Mouse (Mus musculus) lung, adult 2 months (tissue): ENCODE measurements around the gene Cd72. TPM values are rescaled to one million over a fixed set of nuclear protein-coding genes. Genes with fewer than 3 reads are reported as not detected.
A peak's percentile ranks its signal among the peaks of the same experiment; 100 is the strongest.

Experiments
- DNase-seq: peaks from one replicate; pipeline ENCODE4 v3.0.0; 2022
- H3K4me1 ChIP-seq: fragments of 200-500 bp; 2 replicates; pipeline ENCODE4 v1.6.1; 2011; ENCODE audit warnings: low read length; ENCODE audit not compliant: control insufficient read depth, insufficient read depth
- H3K4me3 ChIP-seq: fragments of 200-500 bp; replicated peaks from 2 replicates; pipeline ENCODE3; 2011; ENCODE audit warnings: low read depth, mild to moderate bottlenecking, control low read depth, low read length; ENCODE audit errors: extremely low read depth
- CTCF ChIP-seq: fragments of 200-500 bp; IDR thresholded peaks from 2 replicates; pipeline ENCODE4 v1.5.1; 2011; ENCODE audit warnings: mild to moderate bottlenecking, low read length, control low read depth; ENCODE audit not compliant: insufficient read depth
- POLR2A ChIP-seq: fragments of 200-500 bp; IDR thresholded peaks from 2 replicates; pipeline ENCODE4 v1.6.1; 2011; ENCODE audit warnings: low read depth, mild to moderate bottlenecking, control low read depth, low read length, borderline replicate concordance; ENCODE audit errors: extremely low read depth
- WGBS: fragments of 180-500 bp; shearing (Covaris S2); methylation state at CpG from one replicate; pipeline ENCODE4 v1.1.7; 2018; 5-methylcytosine and 5-hydroxymethylcytosine counted together
- polyA plus RNA-seq: library from polyadenylated mRNA; depleted of rRNA; stranded (reverse); fragments of >200 nt; gene quantifications from 2 replicates; pipeline ENCODE4 v1.2.3, GENCODE M21; 2012

The Cd72 gene
- polyA plus RNA-seq, 1 experiment, result 6.2 TPM

- H3K4me1 ChIP-seq, result peaks cover 6% of the 10 kb centered on the region; the same call in 1 of the 2 replicates
- TF ChIP-seq POLR2A (no peak), CTCF (no peak)
- no peak overlapping the region for H3K4me3 ChIP-seq
- WGBS, result 86% methylated on average over 5 of the region's 5 CpGs
- no peak for DNase-seq
Measured at GRCm38 (mm10) chr4:43480985-43481384, 26.6 kb upstream of the Cd72 start.

GRCm38 (mm10) chr4:43478906-43479832, 24.7 kb upstream of the Cd72 start:
- Histone ChIP-seq H3K4me1 (peaks cover 6% of the 10 kb centered on the region; the same call in 1 of the 2 replicates), H3K4me3 (peak overlapping the region; percentile 17)
- 45% methylated on average over 24 of the region's 24 CpGs for WGBS
- peak; percentile 61 for DNase-seq
- TF ChIP-seq CTCF (peak; percentile 47), POLR2A (no peak)

- 32% methylated on average over 8 of the region's 8 CpGs for WGBS
- TF ChIP-seq CTCF (no peak), POLR2A (no peak)
Measured at GRCm38 (mm10) chr4:43478534-43478858, 24.1 kb upstream of the Cd72 start.

GRCm38 (mm10) chr4:43477857-43478533, 23.6 kb upstream of the Cd72 start:
- Histone ChIP-seq H3K4me1 (peaks cover 6% of the 10 kb centered on the region; the same call in 1 of the 2 replicates), H3K4me3 (peak overlapping the region; percentile 79)
- WGBS, result 13% methylated on average over 11 of the region's 11 CpGs
- peak; percentile 83 for DNase-seq
- TF ChIP-seq POLR2A, result peak; percentile 49; the same call in 1 of the 2 replicates
- peak; percentile 59; the same call in 1 of the 2 replicates for TF ChIP-seq CTCF

More at GRCm38 (mm10) chr4:43478534-43478858, 24.1 kb upstream of the Cd72 start:
- Histone ChIP-seq H3K4me3 (peak overlapping the region; percentile 79), H3K4me1 (peaks cover 6% of the 10 kb centered on the region; the same call in 1 of the 2 replicates)
- DNase-seq, result no peak

GRCm38 (mm10) chr4:43476604-43477003, 22.2 kb upstream of the Cd72 start:
- TF ChIP-seq CTCF, result peak; percentile 38; the same call in 1 of the 2 replicates
- no peak for TF ChIP-seq POLR2A
- Histone ChIP-seq H3K4me1 (peaks cover 6% of the 10 kb centered on the region; the same call in 1 of the 2 replicates), H3K4me3 (no peak overlapping the region)
- 78% methylated on average over 6 of the region's 6 CpGs for WGBS
- DNase-seq, result no peak

GRCm38 (mm10) chr4:43473636-43474035, 19.2 kb upstream of the Cd72 start:
- Histone ChIP-seq H3K4me3 (no peak overlapping the region), H3K4me1 (peaks cover 3% of the 10 kb centered on the region; the same call in 1 of the 2 replicates)
- WGBS, result 58% methylated on average over 1 of the region's 1 CpGs
- no peak for DNase-seq
- TF ChIP-seq CTCF (no peak), POLR2A (no peak)

- H3K4me1 ChIP-seq, result no peaks in the 10 kb centered on the region
- TF ChIP-seq POLR2A (no peak), CTCF (no peak)
- no peak overlapping the region for H3K4me3 ChIP-seq
- WGBS, result 85% methylated on average over 10 of the region's 10 CpGs
- no peak for DNase-seq
Measured at GRCm38 (mm10) chr4:43470301-43470700, 15.9 kb upstream of the Cd72 start.

- no peak for TF ChIP-seq CTCF
- TF ChIP-seq POLR2A, result no peak
- DNase-seq, result no peak
- Histone ChIP-seq H3K4me1 (no peaks in the 10 kb centered on the region), H3K4me3 (no peak overlapping the region)
- 84% methylated on average over 7 of the region's 7 CpGs for WGBS
Measured at GRCm38 (mm10) chr4:43466872-43467271, 12.4 kb upstream of the Cd72 start.

- no peak for TF ChIP-seq CTCF
- TF ChIP-seq POLR2A, result no peak
- 76% methylated on average over 6 of the region's 6 CpGs for WGBS
- Histone ChIP-seq H3K4me3 (no peak overlapping the region), H3K4me1 (no peaks in the 10 kb centered on the region)
- no peak for DNase-seq
Measured at GRCm38 (mm10) chr4:43465935-43466334, 11.5 kb upstream of the Cd72 start.

GRCm38 (mm10) chr4:43463102-43463501, 8.7 kb upstream of the Cd72 start:
- WGBS, result 84% methylated on average over 5 of the region's 5 CpGs

More at GRCm38 (mm10) chr4:43463102-43463501, 8.7 kb upstream of the Cd72 start:
- no peak for DNase-seq
- no peaks in the 10 kb centered on the region for H3K4me1 ChIP-seq
- no peak overlapping the region for H3K4me3 ChIP-seq
- TF ChIP-seq CTCF (no peak), POLR2A (no peak)
